Mouse (Mus musculus): ENCODE data around the gene Zfp821. TPM values are rescaled to one million over a fixed set of nuclear protein-coding genes. Genes with fewer than 3 reads are reported as not detected.

Gene Zfp821
- total RNA-seq, 2 experiments from 2014 or later: 49.5 to 55.7 TPM

Other genes with a start within 250 kb of the Zfp821 start
- gene Pmfbp1, start 211.5 kb upstream of the Zfp821 start, total RNA-seq (2021): under 1 TPM in 1 of 2 experiments, not detected in 1; 0.18 TPM
- gene Dhx38, start 139.7 kb upstream of the Zfp821 start, total RNA-seq (2021): 10 to 100 TPM; 22.7 to 24.8 TPM
- 10 to 100 TPM; 12.3 to 13.8 TPM for gene Txnl4b, start 139.7 kb upstream of the Zfp821 start, total RNA-seq (2021)
- gene Hp, start 126.4 kb upstream of the Zfp821 start, total RNA-seq (2021): not detected
- gene Dhodh, start 96.9 kb upstream of the Zfp821 start, total RNA-seq (2021): 10 to 100 TPM; 22.2 to 25.6 TPM
- 1 to 10 TPM in 1 of 2 experiments, under 1 TPM in 1; 0.93 to 2.0 TPM for gene Pkd1l3, start 91.0 kb upstream of the Zfp821 start, total RNA-seq (2021)
- 10 to 100 TPM; 86.1 to 97.9 TPM for gene Ist1, start 12.3 kb upstream of the Zfp821 start, total RNA-seq (2021)
- gene Atxn1l, start 32.2 kb downstream of the Zfp821 start, total RNA-seq (2021): 10 to 100 TPM; 40.9 to 44.5 TPM
- 10 to 100 TPM; 85.2 to 88.6 TPM for gene Ap1g1, start 73.0 kb downstream of the Zfp821 start, total RNA-seq (2021)
- gene Phlpp2, start 163.0 kb downstream of the Zfp821 start, total RNA-seq (2021): 10 to 100 TPM; 22.9 to 24.3 TPM

All from layer of hippocampus, postnatal 14 days (tissue).